Mouse (Mus musculus) kidney, adult 2 months (tissue): ENCODE results near the gene Wfdc13.

ENCODE experiments used
- CTCF ChIP-seq: fragments of 200-500 bp; conservative IDR thresholded peaks from 2 replicates; pipeline ENCODE4 v1.5.1; 2011; ENCODE audit warnings: low read depth, mild to moderate bottlenecking, control low read depth, low read length, moderate library complexity, mixed read lengths; ENCODE audit not compliant: insufficient read depth, insufficient read length
- POLR2A ChIP-seq: fragments of 200-500 bp; IDR thresholded peaks from one replicate; pipeline ENCODE4 v1.6.1; 2011; ENCODE audit warnings: low read depth, low read length, control low read depth

DNA sequence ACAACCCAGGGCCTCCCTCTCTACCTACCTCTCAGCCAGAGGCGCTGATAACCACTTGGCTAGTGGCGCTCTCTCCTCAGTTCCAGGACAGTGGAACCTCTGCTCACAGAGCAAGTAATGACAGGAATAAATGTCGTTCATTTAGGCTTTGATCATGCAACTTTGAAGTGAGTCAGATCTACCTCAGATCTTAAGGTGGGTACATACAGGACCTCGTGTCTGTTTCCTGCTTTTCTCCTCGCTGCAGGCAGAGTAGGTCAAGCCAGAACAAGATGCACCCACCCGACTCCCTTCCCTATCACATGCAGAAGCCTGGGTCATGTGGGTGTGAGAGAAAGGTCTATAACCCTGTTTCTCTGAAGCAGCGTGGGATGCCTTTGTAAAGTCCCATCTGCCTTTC, 10.9 kb upstream of the Wfdc13 start, which contains the start of gene Wfdc11:
- TF ChIP-seq POLR2A: no peak
- TF ChIP-seq CTCF: no peak
